Mouse (Mus musculus) olfactory bulb, adult 2 months (tissue): ENCODE measurements around the gene Hepacam. TPM values are rescaled to one million over a fixed set of nuclear protein-coding genes. Genes with fewer than 3 reads are reported as not detected.

Source experiments
- H3K27ac ChIP-seq: fragments of 200-500 bp; 2 replicates; pipeline ENCODE4 v1.5.1; 2012; ENCODE audit warnings: low read depth, low read length; ENCODE audit not compliant: insufficient read depth
- H3K4me1 ChIP-seq: fragments of 200-500 bp; 2 replicates; pipeline ENCODE4 v1.6.1; 2012; ENCODE audit warnings: low read length; ENCODE audit not compliant: control insufficient read depth, insufficient read depth
- H3K4me3 ChIP-seq: fragments of 200-500 bp; 2 replicates; pipeline ENCODE4 v1.5.1; 2012; ENCODE audit warnings: mild to moderate bottlenecking, low read depth, low read length, moderate library complexity; ENCODE audit not compliant: insufficient read depth
- CTCF ChIP-seq: fragments of 200-500 bp; IDR thresholded peaks from 2 replicates; pipeline ENCODE4 v1.5.1; 2012; ENCODE audit warnings: low read depth, mild to moderate bottlenecking, low read length, moderate library complexity; ENCODE audit not compliant: insufficient read depth
- POLR2A ChIP-seq: fragments of 200-500 bp; IDR thresholded peaks from 2 replicates; pipeline ENCODE4 v1.6.1; 2012; ENCODE audit warnings: mild to moderate bottlenecking, low read depth, low read length, moderate library complexity; ENCODE audit not compliant: insufficient read depth
- WGBS: fragments of 180-500 bp; shearing (Covaris S2); methylation state at CpG from one replicate; pipeline ENCODE4 v1.1.7; 2018; 5-methylcytosine and 5-hydroxymethylcytosine counted together
- polyA plus RNA-seq: library from polyadenylated mRNA; stranded (reverse); fragments of >200 nt; gene quantifications from 2 replicates; pipeline ENCODE4 v1.2.4, GENCODE M21; 2012; ENCODE audit warnings: low replicate concordance; ENCODE audit not compliant: missing spikeins, insufficient read depth, insufficient read length

The Hepacam gene
- polyA plus RNA-seq, 1 experiment, result not detected

DNA sequence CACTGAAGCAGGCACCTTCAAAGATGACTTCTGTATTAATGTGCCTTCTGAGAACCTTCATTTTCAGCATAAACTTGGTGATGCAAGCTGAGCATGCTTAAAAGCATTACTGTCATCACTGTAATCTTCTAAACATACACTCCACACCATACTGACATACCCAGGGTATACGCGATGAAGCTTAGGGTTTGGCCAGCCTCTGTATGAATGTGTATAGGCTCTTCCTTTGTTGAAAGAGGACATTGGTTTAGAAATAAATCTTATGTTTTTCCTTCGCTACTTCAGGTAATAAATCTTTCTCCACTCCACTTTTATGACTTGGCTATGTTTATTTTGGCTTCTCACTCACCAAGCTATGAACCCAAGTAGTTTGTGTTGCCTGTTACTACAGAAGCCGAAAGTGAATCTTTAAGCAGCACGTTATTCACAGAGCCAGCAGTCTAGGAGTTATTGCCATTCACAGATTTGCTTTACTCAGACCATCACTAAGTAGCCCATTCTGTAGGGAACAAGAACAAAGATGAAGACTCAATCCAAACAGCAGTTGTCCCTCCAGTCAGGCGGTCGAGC, 4.2 kb downstream of the Hepacam start:
- Histone ChIP-seq H3K27ac (no peak overlapping the region), H3K4me1 (peaks cover 3% of the 10 kb centered on the region; the same call in 1 of the 2 replicates), H3K4me3 (no peak overlapping the region)
- TF ChIP-seq POLR2A, result no peak
- no peak for TF ChIP-seq CTCF
- 80% methylated on average over 7 of the region's 7 CpGs for WGBS

DNA sequence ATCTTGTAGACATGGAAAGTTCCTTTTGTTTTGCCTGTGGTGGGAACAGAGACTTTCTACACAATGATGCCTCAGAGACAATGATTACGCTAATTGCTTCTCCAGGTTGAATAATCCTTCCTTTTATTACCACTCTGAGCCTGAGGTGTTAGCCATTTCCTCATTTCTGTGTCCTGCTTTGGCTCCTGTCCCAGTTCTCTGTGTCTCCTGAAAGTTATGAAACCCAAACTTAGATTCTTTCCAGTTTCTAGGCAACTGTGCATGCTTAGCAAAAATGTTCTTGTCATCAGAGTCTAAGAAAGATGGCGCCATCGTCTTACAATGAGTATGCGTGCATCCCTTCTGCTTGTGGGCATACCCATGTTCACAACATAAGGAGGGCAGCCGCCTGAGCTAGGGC, 8.6 kb downstream of the Hepacam start:
- TF ChIP-seq POLR2A (no peak), CTCF (no peak)
- 70% methylated on average over 5 of the region's 5 CpGs for WGBS
- no peak overlapping the region for H3K27ac ChIP-seq
- no peaks in the 10 kb centered on the region for H3K4me1 ChIP-seq
- no peak overlapping the region for H3K4me3 ChIP-seq

DNA sequence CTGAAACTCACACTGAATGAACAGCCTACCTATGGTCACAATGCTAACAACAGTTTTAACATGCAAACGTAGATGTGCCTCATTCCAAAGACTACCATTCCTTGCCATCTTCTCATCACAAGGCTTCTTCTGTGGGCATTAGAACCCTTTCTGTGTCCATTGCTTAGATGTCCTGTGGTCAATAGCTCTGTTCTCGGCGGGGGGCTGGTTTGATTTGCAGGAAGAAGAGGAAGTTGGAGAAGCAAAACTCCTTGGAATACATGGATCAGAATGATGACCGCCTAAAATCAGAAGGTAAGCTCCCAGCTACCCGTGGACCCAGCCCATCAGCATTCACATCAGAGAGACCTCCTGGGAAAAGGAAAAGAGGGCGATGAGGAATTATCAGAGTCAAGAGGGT, 16.0 kb downstream of the Hepacam start:
- 96% methylated on average over 6 of the region's 6 CpGs for WGBS
- TF ChIP-seq POLR2A (no peak), CTCF (no peak)
- Histone ChIP-seq H3K27ac (no peak overlapping the region), H3K4me1 (peaks cover 4% of the 10 kb centered on the region; the same call in 1 of the 2 replicates), H3K4me3 (no peak overlapping the region)

DNA sequence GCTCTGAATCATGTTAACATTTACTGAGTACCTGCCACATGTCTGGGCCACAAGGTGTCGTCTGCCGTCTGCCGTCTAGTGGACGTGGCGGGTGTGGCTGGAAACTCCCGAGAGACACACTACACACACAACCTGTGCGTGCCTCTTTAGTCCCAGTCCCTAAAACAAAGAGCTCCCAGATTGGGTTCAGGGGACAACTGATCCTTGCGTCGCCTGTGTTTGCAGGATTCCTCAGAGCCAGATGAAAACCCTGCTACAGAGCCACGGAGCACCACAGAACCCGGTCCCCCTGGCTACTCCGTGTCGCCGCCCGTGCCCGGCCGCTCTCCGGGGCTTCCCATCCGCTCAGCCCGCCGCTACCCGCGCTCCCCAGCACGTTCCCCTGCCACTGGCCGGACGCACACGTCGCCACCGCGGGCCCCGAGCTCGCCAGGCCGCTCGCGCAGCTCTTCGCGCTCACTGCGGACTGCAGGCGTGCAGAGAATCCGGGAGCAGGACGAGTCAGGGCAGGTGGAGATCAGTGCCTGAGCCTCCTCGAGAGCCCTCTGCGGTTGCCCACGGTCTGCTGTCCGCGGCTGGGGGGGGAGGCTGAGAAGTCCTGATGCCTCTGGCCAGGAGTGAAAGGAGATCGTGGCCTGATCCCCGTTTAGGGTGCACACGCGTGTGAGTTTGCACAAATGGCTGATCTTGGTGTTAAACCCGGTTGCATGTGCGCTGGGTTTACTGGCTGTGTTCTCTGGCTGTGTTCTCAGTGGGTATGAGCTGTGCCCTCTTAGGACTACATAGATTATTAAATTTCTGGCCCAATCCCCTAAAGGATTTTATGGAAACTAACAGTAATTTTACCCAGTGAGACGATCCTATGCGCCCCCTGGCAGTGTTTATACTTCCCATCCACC, 17.4 kb downstream of the Hepacam start:
- H3K27ac ChIP-seq, result no peak overlapping the region
- TF ChIP-seq POLR2A (no peak), CTCF (no peak)
- peak overlapping the region; percentile 46 for H3K4me3 ChIP-seq
- 17% methylated on average over 54 of the region's 54 CpGs for WGBS
- H3K4me1 ChIP-seq, result peaks cover 4% of the 10 kb centered on the region; the same call in 1 of the 2 replicates

DNA sequence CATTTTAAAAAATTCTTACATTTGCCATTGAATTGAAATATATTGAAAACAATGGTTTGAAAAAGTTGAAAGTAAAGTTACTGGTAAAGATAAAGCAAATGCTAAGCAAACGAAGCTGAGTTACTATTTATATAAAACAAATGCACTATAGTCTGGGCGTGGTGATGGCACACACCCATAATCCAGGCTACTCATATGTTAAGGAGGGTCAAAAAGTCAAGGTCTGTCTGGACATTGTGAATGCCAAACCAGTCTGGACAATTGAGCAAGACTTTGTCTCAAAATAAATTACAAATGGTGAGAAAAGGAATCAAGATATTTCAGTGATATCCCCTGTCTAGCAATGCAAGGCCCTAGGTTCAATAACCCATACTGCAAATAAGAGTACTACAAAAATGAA, 23.7 kb downstream of the Hepacam start:
- Histone ChIP-seq H3K27ac (no peak overlapping the region), H3K4me1 (no peaks in the 10 kb centered on the region), H3K4me3 (no peak overlapping the region)
- no peak for TF ChIP-seq POLR2A
- no peak for TF ChIP-seq CTCF
- 84% methylated on average over 2 of the region's 2 CpGs for WGBS

DNA sequence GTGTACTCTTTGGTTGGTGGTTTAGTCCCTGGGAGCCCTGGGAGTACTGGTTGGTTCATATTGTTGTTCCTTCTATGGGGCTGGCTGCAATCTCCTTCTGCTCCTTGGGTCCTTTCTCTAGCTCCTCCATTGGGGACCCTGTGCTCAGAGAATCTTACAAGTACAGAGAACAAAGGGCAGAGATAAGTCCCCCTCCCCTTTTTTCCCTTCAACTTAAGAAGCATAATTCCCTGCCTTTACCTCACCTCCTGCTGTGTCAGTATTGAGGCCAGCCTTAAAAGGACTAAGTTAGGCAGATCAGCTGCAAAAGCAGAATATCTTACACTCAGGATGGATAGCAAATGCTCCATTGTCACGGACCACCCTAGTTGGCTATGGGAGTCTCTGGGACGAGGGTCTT, 24.9 kb downstream of the Hepacam start:
- TF ChIP-seq POLR2A (no peak), CTCF (no peak)
- Histone ChIP-seq H3K27ac (no peak overlapping the region), H3K4me1 (no peaks in the 10 kb centered on the region), H3K4me3 (no peak overlapping the region)
- WGBS, result 63% methylated on average over 2 of the region's 2 CpGs

DNA sequence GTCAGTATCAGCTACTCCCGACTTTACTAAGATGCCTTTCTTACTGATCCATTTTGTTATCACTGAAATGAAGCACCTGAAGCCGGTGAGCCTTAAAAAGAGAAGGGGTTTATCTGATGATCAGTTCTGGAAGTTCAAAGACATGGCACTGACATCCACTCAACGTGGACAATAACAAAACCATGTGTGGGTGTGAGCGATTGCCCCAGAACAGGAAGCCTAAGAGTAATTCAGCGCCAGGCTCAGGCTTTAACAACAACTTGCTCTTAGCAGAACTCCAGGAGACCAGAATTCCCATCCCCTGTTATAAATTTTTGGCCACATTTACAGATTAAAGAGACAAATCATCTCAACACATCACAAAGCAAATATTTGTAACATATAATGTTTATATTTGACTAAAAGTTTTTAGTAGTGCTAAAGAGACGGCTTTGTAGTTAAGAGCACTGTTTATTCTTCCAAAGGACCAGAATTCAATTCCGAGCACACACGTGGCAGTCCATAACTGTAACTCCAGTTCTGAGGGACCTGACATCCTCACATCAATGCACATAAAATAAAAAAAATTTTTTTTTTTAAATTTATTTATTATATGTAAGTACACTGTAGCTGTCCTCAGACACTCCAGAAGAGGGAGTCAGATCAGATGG, 26.5 kb downstream of the Hepacam start:
- 83% methylated on average over 8 of the region's 8 CpGs for WGBS
- Histone ChIP-seq H3K27ac (no peak overlapping the region), H3K4me1 (no peaks in the 10 kb centered on the region), H3K4me3 (no peak overlapping the region)
- no peak for TF ChIP-seq CTCF
- TF ChIP-seq POLR2A, result no peak

DNA sequence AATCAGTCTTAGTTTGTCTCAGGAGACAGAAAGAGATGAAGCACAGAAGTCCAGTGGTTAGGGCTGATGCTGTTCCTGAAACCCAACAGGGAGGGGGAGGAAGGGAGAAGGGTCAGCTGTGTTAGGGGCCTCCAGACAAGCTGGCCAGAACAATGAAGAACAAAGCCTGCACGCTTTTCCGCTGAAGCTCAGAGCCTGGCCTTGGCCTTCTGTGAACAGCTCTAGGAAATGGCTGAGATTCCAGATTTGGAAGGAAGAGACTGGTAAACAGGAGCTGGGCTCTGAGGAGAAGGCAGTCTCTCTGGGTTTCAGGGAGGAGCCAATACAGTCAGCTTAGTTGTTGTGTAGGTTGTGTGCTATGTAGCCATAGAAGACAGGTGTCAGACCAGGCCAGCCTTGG, 33.4 kb downstream of the Hepacam start:
- no peaks in the 10 kb centered on the region for H3K4me1 ChIP-seq
- no peak overlapping the region for H3K27ac ChIP-seq
- WGBS, result 69% methylated on average over 2 of the region's 2 CpGs
- no peak overlapping the region for H3K4me3 ChIP-seq
- TF ChIP-seq CTCF (no peak), POLR2A (no peak)

DNA sequence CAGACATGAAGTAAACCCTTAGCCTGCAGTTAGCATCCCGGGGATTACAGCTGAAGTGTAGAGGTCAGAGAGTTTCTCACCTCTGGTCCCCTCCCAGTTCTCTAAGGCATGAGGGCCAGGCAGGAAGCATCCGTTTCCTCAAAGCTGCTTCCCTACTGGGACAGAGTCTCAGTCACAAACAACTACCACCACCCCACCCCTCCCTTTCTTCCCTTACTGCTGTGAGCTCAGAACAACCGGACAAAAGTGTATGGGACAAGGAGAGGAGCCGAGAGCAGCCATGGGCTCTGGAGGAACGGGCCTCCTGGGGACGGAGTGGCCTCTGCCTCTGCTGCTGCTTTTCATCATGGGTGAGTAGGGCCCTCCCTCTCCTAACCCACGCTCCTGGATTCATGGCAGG, 34.7 kb downstream of the Hepacam start, which contains the start of gene Robo4:
Robo4 (plus strand) TSS at position 96 of the 400 bp plus-strand sequence.
- Histone ChIP-seq H3K4me1 (no peaks in the 10 kb centered on the region), H3K27ac (no peak within 1 kb of the TSS), H3K4me3 (peak within 1 kb of the TSS; percentile 26)
- WGBS, result 59% methylated on average over 7 of the region's 7 CpGs
- TF ChIP-seq CTCF, result no peak
- no peak for TF ChIP-seq POLR2A
